Mouse (Mus musculus) C2C12 (cell line): ENCODE results near the gene Btbd2.

ENCODE experiments used
- CEBPB ChIP-seq: IDR thresholded peaks from one replicate; pipeline ENCODE4 v1.6.1; 2011; ENCODE audit warnings: low read depth, mild to moderate bottlenecking, control low read depth, moderate library complexity
- CTCF ChIP-seq: IDR thresholded peaks from one replicate; pipeline ENCODE4 v1.5.1; 2011; ENCODE audit not compliant: control insufficient read depth, insufficient read depth, insufficient read length
- FOSL1 ChIP-seq: IDR thresholded peaks from one replicate; pipeline ENCODE4 v1.8.0; 2011; ENCODE audit warnings: mild to moderate bottlenecking, low read length; ENCODE audit not compliant: poor library complexity, insufficient read depth, severe bottlenecking
- MAX ChIP-seq: IDR thresholded peaks from one replicate; pipeline ENCODE4 v1.6.1; 2011; ENCODE audit warnings: mild to moderate bottlenecking, control low read depth
- MYOD1 ChIP-seq: IDR thresholded peaks from one replicate; pipeline ENCODE4 v1.6.1; 2011; ENCODE audit warnings: low read depth; ENCODE audit not compliant: control insufficient read depth, insufficient read length
- MYOG ChIP-seq: IDR thresholded peaks from one replicate; pipeline ENCODE4 v1.6.1; 2011; ENCODE audit not compliant: control insufficient read depth, insufficient read length; ENCODE audit errors: extremely low read depth
- USF1 ChIP-seq: IDR thresholded peaks from one replicate; pipeline ENCODE4 v1.6.1; 2011; ENCODE audit warnings: low read depth, mild to moderate bottlenecking, control low read depth, moderate library complexity

DNA sequence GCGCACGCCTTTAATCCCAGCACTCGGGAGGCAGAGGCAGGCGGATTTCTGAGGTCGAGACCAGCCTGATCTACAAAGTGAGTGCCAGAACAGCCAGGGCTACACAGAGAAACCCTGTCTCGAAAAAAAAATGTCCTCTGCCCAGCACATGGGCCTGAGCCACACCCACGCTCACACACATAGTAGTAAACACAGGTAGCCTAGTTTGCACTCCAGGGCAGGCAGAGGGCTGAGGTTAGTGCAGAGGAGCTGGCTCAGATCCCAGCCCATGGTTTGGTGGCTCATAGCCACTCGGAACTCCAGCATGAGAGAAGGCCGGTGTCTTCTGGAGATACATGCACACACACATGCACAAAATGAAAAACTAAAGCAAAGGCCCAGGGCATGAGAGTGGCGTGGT is 9.9 kb downstream of the Btbd2 start:
- no peak for TF ChIP-seq CTCF
- no peak for TF ChIP-seq CEBPB
- no peak for TF ChIP-seq MAX
- no peak for TF ChIP-seq MYOG
- no peak for TF ChIP-seq MYOD1
- TF ChIP-seq USF1, result no peak
- TF ChIP-seq FOSL1, result no peak
